Mouse (Mus musculus): ENCODE results near the gene Nup50. TPM values are rescaled to one million over a fixed set of nuclear protein-coding genes. Genes with fewer than 3 reads are reported as not detected.

The Nup50 gene
- polyA plus RNA-seq, 1 experiment from 2014 or later: 40.5 TPM

DNA sequence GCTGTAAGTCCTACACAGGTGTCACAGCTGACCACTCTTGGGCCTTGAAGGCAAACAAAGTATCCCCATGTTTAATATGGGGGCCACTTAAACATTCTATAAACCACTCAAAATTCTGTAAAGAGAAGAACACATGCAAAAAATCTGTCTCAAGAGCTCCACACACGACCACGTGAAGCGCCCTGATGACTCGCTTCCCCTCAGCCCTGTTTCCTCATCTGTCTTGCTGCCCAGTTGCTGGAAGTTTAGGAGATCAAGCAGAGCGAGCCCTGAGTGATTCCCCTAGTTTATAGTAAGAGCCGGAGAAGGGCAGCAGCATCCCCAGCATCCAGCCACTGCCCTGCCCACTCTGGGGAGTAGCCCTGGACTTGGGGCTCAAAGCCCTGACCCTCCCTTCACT, 36.7 kb downstream of the Nup50 start:
- H3K9me3 ChIP-seq (ENCODE audit: control insufficient read depth, low read depth, low read length): no peaks in the 10 kb centered on the region
- H3K27ac ChIP-seq (ENCODE audit: low read length): no peak overlapping the region
- H3K36me3 ChIP-seq (ENCODE audit: control insufficient read depth, insufficient read depth, low read length): no peaks in the 10 kb centered on the region; the same call in none of the 2 replicates
- no peak overlapping the region for H3K4me2 ChIP-seq (replicated peaks; ENCODE audit: low read depth, low read length)
- ATAC-seq (ENCODE audit: insufficient number of reproducible peaks, insufficient read depth, low FRiP score, low read depth): no peak
- 70% methylated on average over 6 of the region's 6 CpGs for WGBS
- no peak overlapping the region for H3K9ac ChIP-seq (replicated peaks; ENCODE audit: low read depth, low read length)
- H3K27me3 ChIP-seq (ENCODE audit: control insufficient read depth, insufficient read depth, low read length): no peaks in the 10 kb centered on the region
- H3K4me3 ChIP-seq (ENCODE audit: low read depth, low read length): no peak overlapping the region
- no peaks in the 10 kb centered on the region for H3K4me1 ChIP-seq (ENCODE audit: control insufficient read depth, insufficient read depth, low read length)

DNA sequence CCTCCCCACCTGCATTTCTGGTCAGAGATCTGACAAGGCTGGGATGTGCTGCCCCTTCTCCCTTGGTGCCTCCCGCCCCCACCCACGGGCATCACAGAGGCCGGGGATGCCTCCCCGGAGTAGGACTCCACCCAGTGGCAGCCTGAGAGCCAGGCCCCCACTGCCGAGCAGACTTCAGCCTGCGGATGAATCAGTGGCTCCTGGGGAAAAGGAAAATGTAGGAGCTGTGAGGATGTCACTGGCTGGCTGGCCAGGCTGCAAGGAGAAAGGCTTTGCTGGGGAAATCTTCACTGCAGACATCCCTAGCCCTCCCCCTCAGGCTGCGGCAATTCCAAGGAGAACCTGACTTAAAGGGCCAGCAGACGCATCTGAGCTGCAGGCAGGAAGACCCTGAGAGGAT, 37.5 kb downstream of the Nup50 start:
- Histone ChIP-seq H3K4me1 (ENCODE audit: control insufficient read depth, insufficient read depth, low read length) (no peaks in the 10 kb centered on the region), H3K27ac (ENCODE audit: low read length) (no peak overlapping the region), H3K9ac (replicated peaks; ENCODE audit: low read depth, low read length) (no peak overlapping the region), H3K4me2 (replicated peaks; ENCODE audit: low read depth, low read length) (no peak overlapping the region), H3K4me3 (ENCODE audit: low read depth, low read length) (no peak overlapping the region), H3K27me3 (ENCODE audit: control insufficient read depth, insufficient read depth, low read length) (no peaks in the 10 kb centered on the region), H3K36me3 (ENCODE audit: control insufficient read depth, insufficient read depth, low read length) (no peaks in the 10 kb centered on the region; the same call in 1 of the 2 replicates), H3K9me3 (ENCODE audit: control insufficient read depth, low read depth, low read length) (no peaks in the 10 kb centered on the region)
- WGBS: 34% methylated on average over 8 of the region's 8 CpGs
- ATAC-seq (ENCODE audit: insufficient number of reproducible peaks, insufficient read depth, low FRiP score, low read depth): no peak

DNA sequence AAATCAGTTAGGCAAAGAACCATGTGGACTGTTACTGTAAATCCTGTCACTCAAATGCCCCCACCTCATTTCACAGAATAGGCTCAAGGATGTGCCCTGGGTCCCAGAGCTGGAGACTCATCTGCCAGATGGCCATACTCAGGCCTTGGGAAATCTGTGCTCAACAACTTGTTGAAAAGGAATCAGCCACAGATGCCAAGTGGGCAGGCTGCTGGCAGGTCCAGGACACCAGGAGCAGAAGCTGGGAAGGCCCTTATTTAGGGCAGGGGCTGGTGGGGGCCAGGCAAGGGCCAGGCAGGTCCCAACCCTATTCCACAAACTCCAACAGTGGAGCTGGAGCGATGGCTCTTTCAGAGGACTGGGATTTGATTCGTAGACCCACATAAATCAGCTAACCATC, 39.3 kb downstream of the Nup50 start:
- no peaks in the 10 kb centered on the region for H3K36me3 ChIP-seq (ENCODE audit: control insufficient read depth, insufficient read depth, low read length)
- no peak for ATAC-seq (ENCODE audit: insufficient number of reproducible peaks, insufficient read depth, low FRiP score, low read depth)
- H3K4me1 ChIP-seq (ENCODE audit: control insufficient read depth, insufficient read depth, low read length): no peaks in the 10 kb centered on the region
- no peak overlapping the region for H3K27ac ChIP-seq (ENCODE audit: low read length)
- WGBS: 75% methylated on average over 2 of the region's 2 CpGs
- H3K27me3 ChIP-seq (ENCODE audit: control insufficient read depth, insufficient read depth, low read length): no peaks in the 10 kb centered on the region
- H3K4me3 ChIP-seq (ENCODE audit: low read depth, low read length): no peak overlapping the region
- no peak overlapping the region for H3K4me2 ChIP-seq (replicated peaks; ENCODE audit: low read depth, low read length)
- no peak overlapping the region for H3K9ac ChIP-seq (replicated peaks; ENCODE audit: low read depth, low read length)
- no peaks in the 10 kb centered on the region for H3K9me3 ChIP-seq (ENCODE audit: control insufficient read depth, low read depth, low read length)

DNA sequence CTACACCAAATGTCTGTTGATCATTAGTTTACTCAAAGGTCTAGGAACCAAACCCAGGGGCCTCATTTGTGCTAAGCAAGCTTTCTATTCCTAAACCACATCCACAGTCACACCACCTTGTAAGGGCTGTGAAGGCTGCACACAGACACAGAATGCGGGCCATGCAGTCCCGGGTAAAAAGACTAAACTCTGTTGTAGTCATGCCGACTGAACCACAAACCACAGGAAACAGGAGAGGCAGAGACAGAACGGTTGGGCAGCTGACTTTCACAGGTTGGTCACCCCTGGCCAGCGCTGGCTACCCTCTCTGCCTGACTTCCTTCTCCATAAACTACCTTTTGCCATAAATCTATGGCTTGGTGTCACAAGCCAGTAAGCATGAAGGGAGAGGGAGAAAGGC, 41.6 kb downstream of the Nup50 start:
- H3K4me1 ChIP-seq (ENCODE audit: control insufficient read depth, insufficient read depth, low read length): no peaks in the 10 kb centered on the region
- ATAC-seq (ENCODE audit: insufficient number of reproducible peaks, insufficient read depth, low FRiP score, low read depth): no peak
- no peak overlapping the region for H3K4me3 ChIP-seq (ENCODE audit: low read depth, low read length)
- no peaks in the 10 kb centered on the region for H3K36me3 ChIP-seq (ENCODE audit: control insufficient read depth, insufficient read depth, low read length)
- H3K27ac ChIP-seq (ENCODE audit: low read length): no peak overlapping the region
- H3K9ac ChIP-seq (replicated peaks; ENCODE audit: low read depth, low read length): no peak overlapping the region
- no peaks in the 10 kb centered on the region for H3K9me3 ChIP-seq (ENCODE audit: control insufficient read depth, low read depth, low read length)
- WGBS: 81% methylated on average over 5 of the region's 5 CpGs
- no peak overlapping the region for H3K4me2 ChIP-seq (replicated peaks; ENCODE audit: low read depth, low read length)
- H3K27me3 ChIP-seq (ENCODE audit: control insufficient read depth, insufficient read depth, low read length): no peaks in the 10 kb centered on the region

DNA sequence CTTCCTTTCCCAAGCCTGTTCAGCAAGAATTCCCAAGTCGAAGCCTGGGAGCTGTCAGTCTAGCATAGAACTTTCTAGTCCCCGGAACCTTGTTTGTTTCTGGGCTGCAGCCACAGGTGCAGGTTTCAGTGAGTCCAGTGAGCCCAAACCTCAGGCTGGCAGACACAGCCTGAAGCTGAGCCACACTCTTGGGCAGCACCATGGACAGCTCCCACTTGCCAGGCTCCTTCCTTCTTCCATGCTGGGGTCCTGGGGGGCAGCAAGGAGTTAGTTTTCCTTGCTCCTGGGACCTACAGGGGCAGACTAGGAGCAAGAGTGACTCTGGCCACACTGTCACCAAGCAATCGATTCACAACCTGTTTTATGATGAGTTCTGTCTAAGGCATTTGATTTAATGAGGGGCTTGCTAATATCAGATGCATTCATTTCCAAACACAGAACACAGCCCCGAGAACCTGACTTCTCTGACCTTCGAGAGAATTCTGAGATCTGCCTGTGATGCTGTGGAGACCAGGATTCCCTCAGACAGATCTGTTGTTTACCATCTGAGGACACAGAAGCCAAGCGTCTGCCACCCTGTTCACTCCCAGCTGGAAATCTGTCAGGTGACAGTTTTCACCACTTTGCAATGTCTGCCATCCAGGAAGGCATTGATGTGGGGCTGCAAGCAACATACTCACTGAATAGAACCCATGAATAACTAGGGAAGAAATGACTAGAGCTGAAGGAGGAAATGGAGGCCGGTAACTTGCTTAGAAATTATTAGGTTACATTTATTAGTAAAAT, 42.6 kb downstream of the Nup50 start:
- WGBS: 55% methylated on average over 7 of the region's 7 CpGs
- ATAC-seq (ENCODE audit: insufficient number of reproducible peaks, insufficient read depth, low FRiP score, low read depth): no peak
- no peak overlapping the region for H3K4me3 ChIP-seq (ENCODE audit: low read depth, low read length)
- no peak overlapping the region for H3K4me2 ChIP-seq (replicated peaks; ENCODE audit: low read depth, low read length)
- no peaks in the 10 kb centered on the region for H3K9me3 ChIP-seq (ENCODE audit: control insufficient read depth, low read depth, low read length)
- H3K4me1 ChIP-seq (ENCODE audit: control insufficient read depth, insufficient read depth, low read length): no peaks in the 10 kb centered on the region
- no peak overlapping the region for H3K27ac ChIP-seq (ENCODE audit: low read length)
- no peak overlapping the region for H3K9ac ChIP-seq (replicated peaks; ENCODE audit: low read depth, low read length)
- H3K27me3 ChIP-seq (ENCODE audit: control insufficient read depth, insufficient read depth, low read length): no peaks in the 10 kb centered on the region
- no peaks in the 10 kb centered on the region for H3K36me3 ChIP-seq (ENCODE audit: control insufficient read depth, insufficient read depth, low read length)

DNA sequence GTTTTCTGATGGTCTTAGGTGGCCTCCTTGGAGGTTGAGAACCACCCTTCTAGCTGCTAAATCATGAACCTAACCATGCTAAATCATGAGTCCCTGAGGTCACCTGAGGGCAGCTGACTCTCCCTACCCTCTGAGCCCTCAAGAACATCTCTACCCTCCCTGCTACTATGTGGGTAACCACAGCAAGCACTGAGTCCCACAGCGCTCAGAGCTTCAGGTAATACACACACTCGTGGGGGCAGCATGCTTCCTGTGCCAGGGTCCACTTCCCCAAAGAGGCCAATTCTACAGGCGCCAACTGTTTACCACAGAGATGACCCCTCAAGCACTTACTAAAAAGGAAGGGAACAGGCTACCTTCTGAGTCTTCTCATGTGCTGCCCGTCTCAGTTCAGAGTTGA, 45.3 kb downstream of the Nup50 start:
- Histone ChIP-seq H3K9ac (replicated peaks; ENCODE audit: low read depth, low read length) (no peak overlapping the region), H3K4me1 (ENCODE audit: control insufficient read depth, insufficient read depth, low read length) (no peaks in the 10 kb centered on the region), H3K9me3 (ENCODE audit: control insufficient read depth, low read depth, low read length) (no peaks in the 10 kb centered on the region), H3K36me3 (ENCODE audit: control insufficient read depth, insufficient read depth, low read length) (no peaks in the 10 kb centered on the region), H3K4me2 (replicated peaks; ENCODE audit: low read depth, low read length) (no peak overlapping the region), H3K27me3 (ENCODE audit: control insufficient read depth, insufficient read depth, low read length) (no peaks in the 10 kb centered on the region), H3K27ac (ENCODE audit: low read length) (no peak overlapping the region), H3K4me3 (ENCODE audit: low read depth, low read length) (no peak overlapping the region)
- WGBS: 88% methylated on average over 4 of the region's 4 CpGs
- ATAC-seq (ENCODE audit: insufficient number of reproducible peaks, insufficient read depth, low FRiP score, low read depth): no peak

DNA sequence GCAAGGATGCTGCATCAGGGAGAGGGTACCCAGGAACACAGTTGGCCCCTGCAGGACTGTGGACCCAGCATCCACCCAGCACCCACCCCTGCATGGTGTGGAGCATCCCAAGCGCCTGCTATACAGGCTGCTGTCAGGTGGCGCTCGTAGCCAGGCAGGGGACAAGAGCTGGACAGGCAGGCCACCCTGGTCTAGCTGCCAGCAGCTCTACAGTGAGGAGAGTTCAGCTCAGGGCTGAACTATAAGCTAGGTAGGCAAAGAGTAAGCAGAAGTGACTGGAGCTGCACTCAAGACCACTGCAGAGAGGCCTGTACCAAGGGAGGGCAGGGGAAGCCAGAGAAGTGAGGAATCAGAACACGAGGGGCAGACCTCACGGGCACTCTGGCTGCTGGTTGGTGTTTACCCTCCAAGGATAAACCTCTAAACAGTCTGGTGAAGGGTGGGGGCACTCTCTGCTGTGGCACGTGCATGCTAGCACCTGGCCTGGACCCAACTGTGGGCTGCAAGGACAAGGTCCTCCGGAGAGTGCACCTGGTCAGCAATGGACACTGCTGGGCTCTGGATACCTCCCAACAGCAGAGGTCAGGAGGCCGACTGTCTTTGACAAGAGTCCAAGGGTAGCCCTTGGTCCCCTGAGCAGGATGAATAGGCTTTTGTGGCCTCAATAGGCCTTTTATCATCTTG, 49.8 kb downstream of the Nup50 start:
- no peak for ATAC-seq (ENCODE audit: insufficient number of reproducible peaks, insufficient read depth, low FRiP score, low read depth)
- no peak overlapping the region for H3K27ac ChIP-seq (ENCODE audit: low read length)
- 75% methylated on average over 8 of the region's 8 CpGs for WGBS
- no peak overlapping the region for H3K9ac ChIP-seq (replicated peaks; ENCODE audit: low read depth, low read length)
- H3K9me3 ChIP-seq (ENCODE audit: control insufficient read depth, low read depth, low read length): no peaks in the 10 kb centered on the region
- H3K36me3 ChIP-seq (ENCODE audit: control insufficient read depth, insufficient read depth, low read length): no peaks in the 10 kb centered on the region
- no peaks in the 10 kb centered on the region for H3K27me3 ChIP-seq (ENCODE audit: control insufficient read depth, insufficient read depth, low read length)
- H3K4me2 ChIP-seq (replicated peaks; ENCODE audit: low read depth, low read length): no peak overlapping the region
- no peaks in the 10 kb centered on the region for H3K4me1 ChIP-seq (ENCODE audit: control insufficient read depth, insufficient read depth, low read length)
- no peak overlapping the region for H3K4me3 ChIP-seq (ENCODE audit: low read depth, low read length)

DNA sequence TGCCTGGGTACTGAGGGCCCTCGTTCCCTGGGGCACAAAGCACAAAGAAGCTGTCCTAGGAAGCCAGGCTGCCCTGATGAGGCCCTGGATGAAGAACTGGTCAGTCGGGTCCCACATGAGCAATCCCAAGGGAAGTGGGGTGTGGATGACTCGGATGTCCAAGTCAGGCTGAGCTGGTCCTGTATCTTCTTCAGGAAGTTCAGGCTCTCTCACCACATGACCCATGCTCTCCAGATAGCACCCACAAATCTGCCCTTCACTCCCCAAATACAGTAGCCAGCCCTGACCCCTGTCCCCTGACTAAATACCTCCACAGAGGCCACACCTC, 50.3 kb downstream of the Nup50 start:
- Histone ChIP-seq H3K9ac (replicated peaks; ENCODE audit: low read depth, low read length) (no peak overlapping the region), H3K36me3 (ENCODE audit: control insufficient read depth, insufficient read depth, low read length) (no peaks in the 10 kb centered on the region), H3K4me2 (replicated peaks; ENCODE audit: low read depth, low read length) (no peak overlapping the region), H3K27me3 (ENCODE audit: control insufficient read depth, insufficient read depth, low read length) (no peaks in the 10 kb centered on the region), H3K4me3 (ENCODE audit: low read depth, low read length) (no peak overlapping the region), H3K27ac (ENCODE audit: low read length) (no peak overlapping the region), H3K9me3 (ENCODE audit: control insufficient read depth, low read depth, low read length) (no peaks in the 10 kb centered on the region), H3K4me1 (ENCODE audit: control insufficient read depth, insufficient read depth, low read length) (no peaks in the 10 kb centered on the region)
- no peak for ATAC-seq (ENCODE audit: insufficient number of reproducible peaks, insufficient read depth, low FRiP score, low read depth)
- WGBS: 61% methylated on average over 3 of the region's 3 CpGs
